Mouse (Mus musculus) heart, postnatal 0 days (tissue): ENCODE results near the gene Slc4a8.

Source experiments
- CTCF ChIP-seq: IDR thresholded peaks from 2 replicates; pipeline ENCODE4 v1.5.1; 2016; ENCODE audit warnings: antibody characterized with exemption, control low read depth, low read depth
- EP300 ChIP-seq: IDR thresholded peaks from 2 replicates; pipeline ENCODE4 v1.6.1; 2016; ENCODE audit warnings: antibody characterized with exemption, low read depth

DNA sequence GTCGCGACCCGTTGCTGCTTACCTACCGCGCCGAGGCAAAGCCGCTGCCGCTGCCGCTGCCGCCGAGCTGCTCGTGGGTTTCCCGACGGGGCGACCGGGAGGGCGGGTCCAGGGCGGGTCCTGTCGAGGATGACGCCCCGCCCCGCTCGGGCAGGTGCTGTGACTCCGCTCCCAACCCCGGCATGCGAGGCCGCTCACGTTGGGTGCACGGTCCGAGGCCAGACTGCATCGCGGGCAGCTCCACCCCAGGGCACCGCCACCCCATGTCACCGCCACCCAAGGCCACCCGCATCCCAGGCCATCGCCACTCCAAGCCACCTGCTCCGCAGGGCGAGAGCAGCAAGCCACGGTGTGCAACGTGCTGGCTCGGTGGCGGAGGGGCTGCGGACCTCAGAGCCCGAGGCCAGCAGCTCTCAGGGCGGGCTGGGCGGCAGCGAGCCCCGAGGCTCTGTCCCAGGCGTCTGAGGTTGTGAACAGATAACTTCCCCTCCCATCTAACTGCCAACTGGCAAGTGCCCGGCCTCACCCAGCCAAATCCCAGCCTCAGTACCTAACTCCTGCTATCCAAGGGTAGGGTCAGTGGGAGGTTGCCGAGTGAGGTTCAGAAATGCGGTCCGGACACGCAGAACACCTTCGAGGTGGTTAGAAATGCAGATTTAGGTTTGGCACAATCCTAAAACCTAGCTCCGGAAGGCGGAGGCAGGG lies 32.1 kb upstream of the Slc4a8 start, which contains the start of gene Galnt6:
- TF ChIP-seq EP300: no peak
- TF ChIP-seq CTCF: no peak
